Mouse (Mus musculus) CD4-positive, CD25-positive, alpha-beta regulatory T cell, adult 4 months (primary cell): ENCODE results near the gene Gm10198. TPM values are rescaled to one million over a fixed set of nuclear protein-coding genes. Genes with fewer than 3 reads are reported as not detected.

Source experiments
- polyA plus RNA-seq, 2 experiments: library from polyadenylated mRNA; unstranded; fragments of 100-300 nt; shearing (Covaris generic); gene quantifications; one replicate each; pipeline ENCODE4 v1.2.1; 2017

The Gm10198 gene
- polyA plus RNA-seq, 2 experiments from 2014 or later = not detected

Other genes with a start within 250 kb of the Gm10198 start
- gene Gpbp1, start 102.7 kb upstream of the Gm10198 start, polyA plus RNA-seq = 100 to 1,000 TPM; 162 to 171 TPM
- gene Gm49496, start 42.8 kb upstream of the Gm10198 start, polyA plus RNA-seq = not detected
- gene Mier3, start 88.2 kb downstream of the Gm10198 start, polyA plus RNA-seq = 10 to 100 TPM; 12.3 to 16.5 TPM
- gene Map3k1, start 216.2 kb downstream of the Gm10198 start, polyA plus RNA-seq = 100 to 1,000 TPM; 117 to 125 TPM